Mouse (Mus musculus): ENCODE results near the gene Nek8. TPM values are rescaled to one million over a fixed set of nuclear protein-coding genes. Genes with fewer than 3 reads are reported as not detected.

Nek8 gene
- polyA plus RNA-seq, 1 experiment from 2014 or later = 20.6 TPM

DNA sequence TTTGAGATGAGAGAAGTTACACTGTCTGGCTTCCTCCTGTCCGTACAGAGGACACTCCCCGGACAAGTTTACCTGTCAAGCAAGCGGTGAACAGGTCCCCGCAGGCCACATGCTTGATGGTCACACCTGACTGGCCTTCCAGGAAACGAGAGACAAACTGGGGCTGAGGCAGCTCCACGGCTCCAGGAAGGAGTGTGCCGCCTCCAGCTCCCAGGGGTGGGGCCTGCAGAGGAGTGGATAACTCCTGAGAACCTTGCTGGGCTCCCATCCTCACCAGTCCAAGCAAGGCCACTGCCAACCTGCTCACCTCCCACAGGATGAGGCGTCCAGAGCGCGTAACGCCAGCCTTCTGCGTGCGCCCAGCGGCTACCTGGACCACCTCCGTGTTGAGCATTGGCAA, 6.2 kb downstream of the Nek8 start:
- no peak overlapping the region for H3K4me2 ChIP-seq (ENCODE audit: low read depth, low read length)
- H3K9me3 ChIP-seq (ENCODE audit: control insufficient read depth, low read length) = no peaks in the 10 kb centered on the region
- WGBS = 76% methylated on average over 15 of the region's 15 CpGs
- ATAC-seq (ENCODE audit: low read depth) = no peak
- no peak overlapping the region for H3K27ac ChIP-seq (ENCODE audit: low read length)
- H3K4me3 ChIP-seq (ENCODE audit: low read length) = no peak overlapping the region
- no peak overlapping the region for H3K9ac ChIP-seq (ENCODE audit: low read length)
- no peaks in the 10 kb centered on the region for H3K27me3 ChIP-seq (ENCODE audit: control insufficient read depth, insufficient read depth, low read depth, low read length)
- H3K4me1 ChIP-seq (replicated peaks; ENCODE audit: control insufficient read depth, insufficient read depth, low read length) = peaks cover 17% of the 10 kb centered on the region
- H3K36me3 ChIP-seq (ENCODE audit: control insufficient read depth, insufficient read depth, low read length) = no peaks in the 10 kb centered on the region

DNA sequence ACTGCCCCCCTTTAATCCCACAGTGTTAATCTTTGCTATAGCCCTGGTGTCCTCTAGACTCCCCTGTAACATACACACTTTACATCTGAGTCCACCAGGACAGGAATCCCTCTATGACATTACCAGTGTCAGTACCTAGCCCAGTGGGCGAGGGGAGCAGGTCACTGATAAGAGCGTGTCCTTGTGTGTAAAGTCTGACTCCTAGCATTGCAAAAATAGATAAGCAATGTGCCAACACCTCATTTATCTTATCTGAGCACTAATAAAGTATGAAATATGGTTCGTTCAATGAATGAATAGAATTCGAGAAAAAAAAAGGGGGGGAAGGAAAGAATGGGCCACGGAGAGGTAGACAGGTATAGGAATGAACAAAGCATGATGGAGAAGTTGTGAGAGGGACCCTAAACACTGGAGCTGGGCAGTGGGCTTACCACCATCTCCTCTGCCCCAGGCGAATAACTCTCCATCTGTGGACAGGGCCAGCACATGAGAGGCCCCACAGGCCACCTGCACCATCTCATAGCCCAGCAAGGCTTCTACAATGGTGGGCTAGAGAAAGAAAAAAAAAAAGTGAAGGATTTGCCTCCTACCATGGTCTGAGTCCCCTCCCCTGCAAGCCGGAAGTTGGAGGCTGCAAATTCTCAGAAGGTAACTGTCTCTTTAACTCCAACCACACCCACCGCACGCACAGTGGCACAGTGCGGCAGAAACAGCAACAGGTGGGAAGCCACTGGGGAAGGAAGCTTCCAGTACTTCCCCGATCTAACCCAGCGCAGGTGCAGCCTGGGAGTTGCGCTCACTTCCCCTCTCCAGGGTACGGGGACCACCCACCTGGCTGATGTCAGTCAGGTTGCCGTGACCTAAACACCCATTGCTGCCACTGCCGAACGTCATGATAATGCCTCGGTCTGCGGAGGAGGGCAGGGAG, 7.7 kb downstream of the Nek8 start:
- 44% methylated on average over 19 of the region's 19 CpGs for WGBS
- Histone ChIP-seq H3K4me2 (ENCODE audit: low read depth, low read length) (no peak overlapping the region), H3K27ac (ENCODE audit: low read length) (no peak overlapping the region), H3K36me3 (ENCODE audit: control insufficient read depth, insufficient read depth, low read length) (no peaks in the 10 kb centered on the region), H3K9me3 (ENCODE audit: control insufficient read depth, low read length) (no peaks in the 10 kb centered on the region), H3K27me3 (ENCODE audit: control insufficient read depth, insufficient read depth, low read depth, low read length) (no peaks in the 10 kb centered on the region), H3K4me1 (replicated peaks; ENCODE audit: control insufficient read depth, insufficient read depth, low read length) (peaks cover 17% of the 10 kb centered on the region), H3K4me3 (ENCODE audit: low read length) (no peak overlapping the region), H3K9ac (ENCODE audit: low read length) (no peak overlapping the region)
- no peak for ATAC-seq (ENCODE audit: low read depth)

GRCm38 (mm10) chr11:78167257-78167959, 9.1 kb downstream of the Nek8 start:
- 86% methylated on average over 14 of the region's 14 CpGs for WGBS
- no peak for ATAC-seq (ENCODE audit: low read depth)
- Histone ChIP-seq H3K27me3 (ENCODE audit: control insufficient read depth, insufficient read depth, low read depth, low read length) (no peaks in the 10 kb centered on the region), H3K36me3 (ENCODE audit: control insufficient read depth, insufficient read depth, low read length) (0 out of 2 replicates have a peak, but pooled peaks cover 2% of the 10 kb centered on the region), H3K9ac (ENCODE audit: low read length) (no peak overlapping the region), H3K27ac (ENCODE audit: low read length) (no peak overlapping the region), H3K9me3 (ENCODE audit: control insufficient read depth, low read length) (no peaks in the 10 kb centered on the region), H3K4me1 (replicated peaks; ENCODE audit: control insufficient read depth, insufficient read depth, low read length) (peaks cover 26% of the 10 kb centered on the region), H3K4me2 (ENCODE audit: low read depth, low read length) (no peak overlapping the region), H3K4me3 (ENCODE audit: low read length) (no peak overlapping the region)

DNA sequence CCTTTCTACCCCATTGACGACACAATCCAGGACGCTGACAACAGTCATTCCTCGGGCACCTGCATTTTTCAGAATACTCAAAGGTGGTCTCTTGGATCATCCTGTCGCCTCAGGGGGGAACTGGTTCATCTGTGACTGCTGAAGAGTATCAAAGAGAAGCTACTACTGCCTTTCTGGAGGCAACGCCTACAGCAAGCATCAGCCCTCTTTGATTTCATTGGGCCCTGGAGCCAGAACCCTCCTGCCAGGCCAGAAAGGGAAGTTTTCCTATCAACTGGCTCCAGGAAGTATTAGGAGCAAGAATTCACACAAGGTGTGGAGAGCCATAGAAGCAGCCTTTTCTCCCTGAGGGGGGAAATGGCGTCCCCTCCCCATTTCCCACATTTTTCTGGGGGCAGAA, 9.8 kb downstream of the Nek8 start:
- peaks cover 33% of the 10 kb centered on the region for H3K4me1 ChIP-seq (replicated peaks; ENCODE audit: control insufficient read depth, insufficient read depth, low read length)
- H3K27me3 ChIP-seq (ENCODE audit: control insufficient read depth, insufficient read depth, low read depth, low read length) = no peaks in the 10 kb centered on the region
- H3K4me3 ChIP-seq (ENCODE audit: low read length) = no peak overlapping the region
- peak overlapping the region; percentile 24 for H3K9ac ChIP-seq (ENCODE audit: low read length)
- 67% methylated on average over 6 of the region's 6 CpGs for WGBS
- H3K27ac ChIP-seq (ENCODE audit: low read length) = peak overlapping the region; percentile 99
- H3K36me3 ChIP-seq (ENCODE audit: control insufficient read depth, insufficient read depth, low read length) = peaks cover 5% of the 10 kb centered on the region
- no peak for ATAC-seq (ENCODE audit: low read depth)
- H3K4me2 ChIP-seq (ENCODE audit: low read depth, low read length) = no peak overlapping the region; the same call in 1 of the 2 replicates
- no peaks in the 10 kb centered on the region for H3K9me3 ChIP-seq (ENCODE audit: control insufficient read depth, low read length)

DNA sequence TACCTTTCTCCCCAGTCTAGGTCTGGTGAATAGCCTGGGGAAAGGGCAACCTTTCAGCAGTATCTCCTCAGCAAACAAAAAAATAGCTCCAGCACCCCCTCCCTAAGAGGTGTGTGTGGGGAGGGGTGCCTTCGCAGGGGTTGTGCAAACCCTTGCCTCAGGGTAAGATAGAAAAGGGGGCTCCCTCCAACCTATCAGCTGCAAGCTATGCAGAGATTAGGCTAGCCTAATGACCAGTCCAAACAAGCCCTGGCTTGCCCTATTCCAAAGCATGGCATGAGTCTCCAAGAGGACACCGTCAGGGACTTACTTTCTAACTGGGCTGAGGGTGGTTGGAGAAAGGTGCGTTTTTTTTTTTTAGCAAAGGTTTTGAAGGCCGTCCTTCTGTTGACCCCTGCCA, 10.3 kb downstream of the Nek8 start:
- WGBS = 37% methylated on average over 4 of the region's 4 CpGs

DNA sequence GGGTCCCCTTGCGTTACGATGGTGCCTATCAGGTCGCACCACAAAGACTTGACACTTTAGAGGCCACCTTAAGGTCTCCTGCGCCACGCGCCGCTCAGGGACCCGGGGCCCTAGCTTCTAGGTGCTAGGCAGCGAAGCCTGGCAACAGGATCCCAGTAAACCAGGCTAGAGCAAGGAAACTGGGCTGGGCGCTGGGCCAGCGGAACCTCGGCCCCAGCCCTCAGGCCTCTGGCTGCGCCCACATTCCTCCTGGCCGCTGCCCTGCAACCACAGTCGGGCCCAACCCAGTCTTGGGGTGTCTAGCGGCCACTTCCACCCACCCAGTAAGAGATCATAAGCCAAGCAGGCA, 10.7 kb downstream of the Nek8 start:
- peak overlapping the region; percentile 92 for H3K9ac ChIP-seq (ENCODE audit: low read length)
- peak overlapping the region; percentile 88 for H3K4me2 ChIP-seq (ENCODE audit: low read depth, low read length)
- H3K36me3 ChIP-seq (ENCODE audit: control insufficient read depth, insufficient read depth, low read length) = peaks cover 11% of the 10 kb centered on the region
- under 1% methylated on average over 16 of the region's 16 CpGs for WGBS
- ATAC-seq (ENCODE audit: low read depth) = peak; percentile 43
- peak overlapping the region; percentile 99 for H3K27ac ChIP-seq (ENCODE audit: low read length)
- peaks cover 36% of the 10 kb centered on the region for H3K4me1 ChIP-seq (replicated peaks; ENCODE audit: control insufficient read depth, insufficient read depth, low read length)
- H3K27me3 ChIP-seq (ENCODE audit: control insufficient read depth, insufficient read depth, low read depth, low read length) = no peaks in the 10 kb centered on the region
- peak overlapping the region; percentile 88 for H3K4me3 ChIP-seq (ENCODE audit: low read length)
- no peaks in the 10 kb centered on the region for H3K9me3 ChIP-seq (ENCODE audit: control insufficient read depth, low read length)

More for the DNA sequence above, 10.3 kb downstream of the Nek8 start:
- Histone ChIP-seq H3K36me3 (ENCODE audit: control insufficient read depth, insufficient read depth, low read length) (peaks cover 8% of the 10 kb centered on the region), H3K9ac (ENCODE audit: low read length) (peak overlapping the region; percentile 92), H3K27ac (ENCODE audit: low read length) (peak overlapping the region; percentile 99), H3K27me3 (ENCODE audit: control insufficient read depth, insufficient read depth, low read depth, low read length) (no peaks in the 10 kb centered on the region), H3K4me2 (ENCODE audit: low read depth, low read length) (peak overlapping the region; percentile 88), H3K9me3 (ENCODE audit: control insufficient read depth, low read length) (no peaks in the 10 kb centered on the region), H3K4me1 (replicated peaks; ENCODE audit: control insufficient read depth, insufficient read depth, low read length) (peaks cover 36% of the 10 kb centered on the region), H3K4me3 (ENCODE audit: low read length) (peak overlapping the region; percentile 88)
- ATAC-seq (ENCODE audit: low read depth) = no peak

DNA sequence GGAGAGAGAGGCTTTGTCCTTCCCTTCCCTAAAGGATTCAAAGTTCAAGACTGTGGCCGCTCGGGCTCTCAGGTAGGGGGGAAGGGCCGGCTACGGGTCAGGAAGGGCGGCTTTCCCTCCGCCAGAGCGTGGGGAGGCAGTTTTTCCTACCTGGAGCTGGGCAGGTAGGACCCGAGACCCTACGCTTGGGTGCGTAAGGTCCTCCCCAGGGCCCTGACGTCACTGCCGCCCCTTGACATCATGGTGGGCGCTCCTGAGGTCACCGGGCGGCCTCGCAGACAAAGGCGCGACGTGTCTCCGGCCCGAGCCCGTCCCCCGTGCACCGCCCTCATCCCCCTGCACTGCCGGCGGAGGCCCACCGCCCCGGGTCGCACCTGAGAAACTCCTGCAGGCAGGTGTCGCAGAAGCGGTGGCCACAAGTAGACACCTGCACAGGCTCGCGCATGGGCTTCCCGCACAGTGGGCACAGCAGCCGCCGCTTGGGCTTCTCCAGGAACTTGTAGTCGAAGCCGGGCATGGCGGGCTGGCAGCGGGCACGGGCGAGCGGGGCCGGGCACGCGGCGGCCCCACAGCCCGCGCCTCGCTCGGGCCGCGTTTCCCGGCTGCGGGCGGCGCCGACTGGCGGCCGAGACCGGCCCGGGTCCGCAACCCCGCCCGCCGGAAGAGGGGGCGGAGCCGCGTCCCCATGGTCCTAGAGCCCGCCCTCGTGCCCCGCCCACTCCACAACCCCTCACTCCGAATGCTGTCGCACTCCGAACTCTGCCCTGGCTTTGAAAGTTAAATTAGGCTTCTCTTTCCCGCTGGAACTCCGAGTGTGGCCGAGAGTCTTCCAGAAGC, 11.3 kb downstream of the Nek8 start, which contains the start of gene Traf4:
Gene Traf4, minus strand, starts transcription at position 666 of the 837 bp plus-strand sequence.
- Histone ChIP-seq H3K4me3 (ENCODE audit: low read length) (peak within 1 kb of the TSS; percentile 88), H3K9ac (ENCODE audit: low read length) (peak within 1 kb of the TSS; percentile 92), H3K4me1 (replicated peaks; ENCODE audit: control insufficient read depth, insufficient read depth, low read length) (peaks cover 36% of the 10 kb centered on the region), H3K27ac (ENCODE audit: low read length) (peak within 1 kb of the TSS; percentile 99), H3K9me3 (ENCODE audit: control insufficient read depth, low read length) (no peaks in the 10 kb centered on the region), H3K27me3 (ENCODE audit: control insufficient read depth, insufficient read depth, low read depth, low read length) (no peaks in the 10 kb centered on the region), H3K4me2 (ENCODE audit: low read depth, low read length) (peak within 1 kb of the TSS; percentile 88), H3K36me3 (ENCODE audit: control insufficient read depth, insufficient read depth, low read length) (peaks cover 17% of the 10 kb centered on the region)
- peak; percentile 86 for ATAC-seq (ENCODE audit: low read depth)
- under 1% methylated on average over 66 of the region's 78 CpGs for WGBS

DNA sequence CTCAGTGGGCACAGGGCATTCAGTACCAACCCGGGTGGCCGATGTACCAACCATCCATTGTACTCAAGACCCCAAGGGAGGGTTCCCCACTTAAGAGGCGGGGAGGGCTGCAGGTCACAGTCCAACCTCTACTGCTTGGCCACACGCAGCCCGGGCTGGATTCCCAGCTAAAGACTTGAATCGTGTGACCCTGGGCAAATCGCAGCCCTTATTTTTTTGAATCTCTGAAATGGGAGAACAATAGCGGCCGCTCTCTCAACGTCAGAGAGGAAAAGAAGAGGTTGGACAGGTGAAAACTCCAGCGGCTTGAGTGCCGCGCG, 11.9 kb downstream of the Nek8 start:
- peak overlapping the region; percentile 99 for H3K27ac ChIP-seq (ENCODE audit: low read length)
- H3K36me3 ChIP-seq (ENCODE audit: control insufficient read depth, insufficient read depth, low read length) = peaks cover 23% of the 10 kb centered on the region
- peaks cover 42% of the 10 kb centered on the region for H3K4me1 ChIP-seq (replicated peaks; ENCODE audit: control insufficient read depth, insufficient read depth, low read length)
- WGBS = 0% methylated on average over 14 of the region's 14 CpGs
- H3K4me2 ChIP-seq (ENCODE audit: low read depth, low read length) = peak overlapping the region; percentile 88
- H3K9me3 ChIP-seq (ENCODE audit: control insufficient read depth, low read length) = no peaks in the 10 kb centered on the region
- ATAC-seq (ENCODE audit: low read depth) = no peak; the same call in 1 of the 2 replicates
- peak overlapping the region; percentile 92 for H3K9ac ChIP-seq (ENCODE audit: low read length)
- no peaks in the 10 kb centered on the region for H3K27me3 ChIP-seq (ENCODE audit: control insufficient read depth, insufficient read depth, low read depth, low read length)
- H3K4me3 ChIP-seq (ENCODE audit: low read length) = peak overlapping the region; percentile 88
